Mouse (Mus musculus): ENCODE measurements around the gene Fut11.

DNA sequence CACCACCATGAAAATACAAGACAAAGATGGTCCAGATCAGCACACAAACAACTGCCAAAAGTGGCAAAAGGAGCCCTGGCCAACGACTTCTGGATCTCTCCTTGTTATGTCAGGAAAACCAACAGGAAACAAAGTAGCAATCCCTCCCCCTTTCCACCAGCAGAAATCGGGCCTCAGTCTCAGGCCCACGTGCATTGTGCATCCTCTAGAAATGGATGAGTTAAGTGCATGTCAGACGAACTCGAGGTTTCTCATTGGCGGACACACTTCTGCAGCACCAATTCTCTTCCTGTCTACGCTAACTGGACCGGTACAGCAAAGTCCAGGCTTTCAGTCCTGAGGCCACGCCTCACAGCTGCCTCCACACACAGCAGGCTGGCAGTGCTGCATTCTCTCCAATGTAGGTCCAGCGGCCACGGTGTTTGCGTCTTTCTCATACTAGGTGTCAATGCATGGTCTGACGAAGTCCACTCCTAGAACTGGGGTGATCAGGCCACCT lies 41.2 kb downstream of the Fut11 start:
- TF ChIP-seq CTCF (IDR thresholded peaks at IDR 0.05; ENCODE audit: control insufficient read depth, insufficient read depth, insufficient replicate concordance, low read depth, low read length) (no peak), POLR2A (IDR thresholded peaks at IDR 0.05; ENCODE audit: control insufficient read depth, low read depth, low read length) (0 out of 2 replicates have a peak, but pooled peaks have one; percentile 12)
